Mouse (Mus musculus) thymus, postnatal 14 days (tissue): Measurements from ENCODE around the gene Rfng.
A peak's percentile ranks its signal among the peaks of the same experiment; 100 is the strongest.
"Not testable (repeated sequence)": the region's sequence is repeated elsewhere in the genome, so short reads cannot be mapped to it uniquely, and the experiment has no call there.

Source experiments
- DNase-seq: peaks from one replicate; pipeline ENCODE4 v3.0.0; 2021

Rfng gene

GRCm38 (mm10) chr11:120784064-120784791, at the start of gene Rfng, which contains the start of gene Gps1:
Gene Rfng, minus strand, starts transcription at chr11:120784207.
Gene Gps1, plus strand, starts transcription at chr11:120784272.
- peak; percentile 89 for DNase-seq

- DNase-seq, result not testable (repeated sequence)
These were observed 49.0 kb upstream of the Rfng start for GRCm38 (mm10) chr11:120832962-120833361.

GRCm38 (mm10) chr11:120831659-120832440, 47.8 kb upstream of the Rfng start:
- DNase-seq, result no peak

DNA sequence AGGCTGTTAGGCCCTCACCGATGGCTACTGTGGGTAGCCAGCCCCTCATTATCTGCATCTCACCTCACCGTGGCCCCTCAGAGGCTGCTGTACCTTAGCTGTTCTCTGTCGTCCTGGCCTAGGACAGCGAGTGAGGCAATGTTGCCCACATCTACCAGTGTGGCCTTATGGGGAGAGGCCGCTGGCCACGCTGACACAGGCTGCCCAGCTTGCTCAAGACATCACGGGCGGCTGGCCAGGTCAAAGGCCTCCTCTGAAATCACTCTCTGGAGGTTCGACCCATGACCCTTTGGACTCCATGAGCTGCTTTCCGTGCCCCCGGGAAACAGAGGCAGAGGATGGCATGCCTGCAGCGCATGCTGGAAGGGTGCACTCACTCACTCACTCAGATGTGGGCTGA, 46.7 kb upstream of the Rfng start:
- no peak for DNase-seq

- no peak for DNase-seq
These were observed 45.9 kb upstream of the Rfng start for GRCm38 (mm10) chr11:120829757-120830532.

- DNase-seq, result no peak
These were observed 44.4 kb upstream of the Rfng start for GRCm38 (mm10) chr11:120828416-120828815.

DNA sequence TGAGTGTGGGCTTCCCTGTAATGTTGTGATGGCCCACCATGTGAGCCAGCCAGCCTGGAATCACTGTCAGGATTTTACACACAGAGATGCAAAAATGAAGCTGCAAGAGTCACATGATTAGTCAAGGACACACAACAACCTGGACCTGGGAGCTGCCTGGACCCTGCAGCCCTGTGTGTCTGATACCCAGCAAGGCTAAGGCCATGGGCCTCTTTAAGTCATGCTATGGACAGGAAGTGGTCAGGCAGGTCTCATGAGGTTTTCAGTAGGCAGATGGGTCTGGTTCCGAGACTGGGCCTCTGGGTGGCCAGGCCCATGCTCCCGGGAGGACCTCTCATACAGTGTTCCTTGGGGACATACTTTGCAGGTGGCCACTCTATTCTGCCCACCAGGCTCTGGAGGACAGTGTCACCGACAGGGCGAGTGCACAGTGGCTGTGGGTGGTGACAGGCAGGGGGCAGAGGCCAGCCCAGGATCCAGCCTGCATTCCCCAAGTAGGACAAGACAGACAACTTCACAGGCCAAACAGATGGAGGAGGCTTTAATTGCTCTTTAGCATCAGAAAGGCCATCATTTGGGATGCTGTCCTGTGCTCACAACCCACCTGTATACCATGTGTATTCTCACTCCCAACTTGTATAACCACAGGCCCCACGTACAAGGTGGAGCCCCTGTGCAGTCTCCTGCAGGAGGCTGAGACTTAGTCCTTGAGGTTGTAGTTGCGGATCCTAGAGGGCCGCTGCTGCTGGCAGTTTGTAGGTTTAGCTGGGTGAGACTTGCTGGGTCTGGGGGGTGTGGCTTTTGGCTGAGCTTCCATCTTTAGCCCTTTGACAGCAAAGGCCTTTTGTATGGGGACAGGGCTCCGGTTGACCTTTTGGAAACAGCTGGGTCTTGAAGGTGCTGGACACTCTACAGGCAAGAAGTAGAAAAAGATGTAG, 42.3 kb upstream of the Rfng start:
- DNase-seq, result no peak

DNA sequence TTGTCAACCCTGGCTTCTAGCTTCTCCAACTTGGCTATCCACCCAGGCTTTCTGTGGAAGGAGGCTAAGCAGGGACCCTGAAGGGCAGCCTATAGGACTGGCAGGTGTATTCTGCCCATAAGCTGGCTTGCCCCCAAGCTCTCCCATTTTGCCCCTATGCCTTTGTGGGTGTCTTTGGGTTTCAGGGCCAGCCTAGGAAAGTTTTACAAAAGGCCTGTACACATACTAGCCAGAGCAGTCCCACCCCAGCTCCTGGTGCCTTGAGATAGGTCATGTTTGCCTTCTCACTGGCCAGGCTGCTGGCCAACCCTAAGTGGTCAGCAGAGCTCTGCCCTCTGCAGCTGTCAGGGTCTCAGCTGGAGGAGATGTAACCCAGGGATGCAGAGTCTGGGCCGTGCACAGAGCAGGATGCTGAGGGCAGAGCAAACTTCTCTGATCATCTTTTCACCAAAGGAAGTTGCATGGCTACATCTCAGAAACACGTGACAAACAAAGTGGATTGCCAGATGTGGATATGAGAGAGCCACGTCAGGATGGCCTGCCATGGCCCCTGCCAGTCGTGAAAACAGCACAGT, 41.4 kb upstream of the Rfng start:
- peak; percentile 26 for DNase-seq

GRCm38 (mm10) chr11:120824787-120825288, 40.8 kb upstream of the Rfng start:
- no peak for DNase-seq

DNA sequence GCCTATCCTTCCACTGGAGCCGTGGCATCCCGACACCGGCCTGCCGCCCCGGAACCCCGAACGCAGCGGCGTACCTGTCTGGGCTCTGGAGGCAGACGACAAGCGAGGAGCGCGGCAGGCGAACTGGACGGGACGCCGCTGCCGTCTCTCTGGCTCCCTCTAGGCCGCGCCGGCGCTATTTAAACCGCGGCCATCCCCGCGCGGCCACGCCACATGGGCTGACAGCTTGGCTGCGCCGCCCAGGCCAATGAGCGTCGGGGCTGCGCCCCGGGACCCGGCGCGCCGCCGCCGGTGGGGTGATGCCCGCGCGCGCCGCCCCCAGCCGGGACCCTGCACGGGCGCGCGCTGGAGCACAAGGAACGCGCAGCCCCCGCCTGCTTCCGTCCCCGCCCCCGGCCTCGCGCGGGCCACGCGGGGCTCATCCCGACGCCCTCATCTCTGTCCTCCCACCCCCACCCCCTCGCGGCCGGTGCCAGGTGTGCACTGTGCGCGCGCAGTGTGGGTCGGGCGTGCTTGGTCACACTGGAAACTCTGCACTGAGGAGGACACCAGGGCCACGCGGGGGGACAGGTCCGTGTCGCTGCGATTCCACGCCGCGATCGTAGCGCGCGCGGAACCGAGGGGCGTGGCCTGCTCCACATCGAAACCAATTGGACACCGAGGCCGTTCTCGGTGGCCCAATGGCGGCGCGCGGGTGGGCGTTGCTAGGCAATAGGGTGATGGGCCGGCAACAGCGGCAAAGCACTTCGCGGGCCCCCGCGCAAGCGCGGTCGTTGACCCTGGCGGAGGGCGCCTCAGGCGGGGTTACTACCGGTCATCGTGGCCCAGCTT, 40.2 kb upstream of the Rfng start, which contains the start of gene Fasn:
Fasn (minus strand) TSS at position 592 of the 831 bp plus-strand sequence.
- peak; percentile 97 for DNase-seq

- no peak for DNase-seq
These were observed 39.5 kb upstream of the Rfng start for GRCm38 (mm10) chr11:120823551-120823947.

GRCm38 (mm10) chr11:120822831-120823550, 39.0 kb upstream of the Rfng start:
- peak; percentile 41 for DNase-seq

DNA sequence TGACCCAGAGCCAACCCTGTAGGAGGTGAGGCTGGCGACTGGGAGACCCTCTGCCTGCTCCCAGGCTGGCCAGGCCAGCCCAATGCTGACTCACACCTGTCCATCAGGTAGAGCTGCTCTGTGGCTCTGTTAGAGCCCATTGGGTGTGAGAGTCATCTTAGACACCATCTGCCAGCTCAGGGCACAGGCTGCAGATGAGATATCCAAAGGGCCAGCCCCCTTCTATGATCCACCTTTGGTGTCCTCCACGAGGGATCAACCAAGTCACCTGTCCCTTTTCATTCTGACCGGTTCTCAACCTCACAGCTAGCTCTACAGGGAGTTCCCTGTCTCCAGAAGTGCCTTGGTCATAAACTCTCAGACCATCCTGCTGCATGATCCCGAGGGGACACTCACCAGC, 38.3 kb upstream of the Rfng start:
- DNase-seq, result no peak

DNA sequence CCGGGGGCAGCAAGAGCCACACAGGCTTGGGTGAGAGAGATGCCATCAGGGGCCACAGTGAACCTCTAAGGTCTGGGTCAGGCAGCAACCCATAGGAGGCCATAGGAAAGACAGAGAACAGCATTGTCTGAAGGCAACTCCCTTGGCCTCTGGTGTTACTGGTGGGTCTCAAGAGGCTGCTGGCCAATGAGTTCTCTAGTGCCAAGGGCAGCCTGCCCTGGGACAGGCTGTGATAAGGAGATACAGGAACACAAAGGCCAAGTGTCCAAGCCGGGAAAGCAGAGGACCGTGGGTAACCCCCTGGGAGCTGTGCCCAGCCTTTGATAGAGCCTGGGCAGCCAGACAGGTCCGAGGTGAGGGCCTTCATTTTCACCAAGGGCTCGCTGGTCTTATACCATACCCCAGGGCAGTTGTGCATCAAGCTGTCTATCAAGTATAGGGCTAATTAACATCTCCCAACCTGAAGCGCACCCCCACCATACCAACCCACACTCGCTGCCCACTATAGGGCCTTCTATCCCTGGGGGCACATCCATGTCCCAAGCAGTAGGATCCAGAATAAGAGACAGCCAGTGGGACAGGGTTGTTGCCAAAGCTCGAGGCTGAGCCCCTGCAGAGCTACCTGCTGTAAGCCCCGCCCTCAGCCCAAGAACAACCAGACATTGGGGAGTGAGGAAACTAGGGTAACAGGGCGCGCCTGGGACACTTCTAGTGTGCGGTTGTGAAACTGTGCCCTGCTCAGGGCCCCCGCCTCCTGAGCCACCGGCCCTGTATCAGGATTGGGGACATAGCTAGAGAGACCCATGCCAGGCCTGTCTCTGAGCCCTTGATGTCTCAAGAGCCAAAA, 37.3 kb upstream of the Rfng start:
- no peak for DNase-seq

GRCm38 (mm10) chr11:120820546-120820945, 36.5 kb upstream of the Rfng start:
- DNase-seq, result no peak

DNA sequence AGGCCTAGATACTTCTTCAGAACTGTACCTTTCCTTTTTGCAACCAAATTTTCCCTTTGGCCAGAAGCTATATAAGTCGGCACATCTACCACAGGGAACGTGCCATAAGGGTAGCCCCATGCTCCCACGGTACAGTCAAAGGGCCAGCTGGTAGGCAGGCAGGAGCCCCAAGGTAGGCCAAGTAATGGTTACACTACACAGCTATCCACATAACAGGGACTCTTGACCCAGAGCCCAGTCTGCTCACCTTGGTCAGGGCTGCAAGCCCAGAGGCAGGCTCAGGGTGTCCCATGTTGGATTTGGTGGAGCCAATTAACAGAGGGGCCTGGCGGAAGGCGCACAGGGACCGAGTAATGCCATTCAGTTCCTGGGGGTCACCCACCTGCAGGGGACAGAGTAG, 35.5 kb upstream of the Rfng start:
- DNase-seq, result no peak

DNA sequence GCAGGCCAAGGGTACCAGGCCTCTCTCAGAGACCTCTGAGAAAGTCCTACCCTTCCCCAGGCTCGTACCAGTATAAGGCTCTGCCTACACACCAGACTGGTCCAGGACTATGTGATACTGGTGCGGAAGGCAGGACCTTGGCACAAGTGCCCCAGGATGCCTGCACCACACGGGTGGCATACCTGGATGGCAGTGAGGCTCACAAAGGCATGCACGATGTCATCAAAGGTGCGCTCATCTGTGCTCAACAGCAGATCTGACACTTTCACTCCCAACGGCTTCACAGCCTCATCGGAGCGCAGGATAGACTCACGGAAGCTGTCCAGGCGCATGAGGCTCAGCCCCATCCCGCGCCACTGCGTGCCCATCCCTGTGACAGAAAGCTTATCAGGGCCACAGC, 34.2 kb upstream of the Rfng start:
- DNase-seq, result no peak

DNA sequence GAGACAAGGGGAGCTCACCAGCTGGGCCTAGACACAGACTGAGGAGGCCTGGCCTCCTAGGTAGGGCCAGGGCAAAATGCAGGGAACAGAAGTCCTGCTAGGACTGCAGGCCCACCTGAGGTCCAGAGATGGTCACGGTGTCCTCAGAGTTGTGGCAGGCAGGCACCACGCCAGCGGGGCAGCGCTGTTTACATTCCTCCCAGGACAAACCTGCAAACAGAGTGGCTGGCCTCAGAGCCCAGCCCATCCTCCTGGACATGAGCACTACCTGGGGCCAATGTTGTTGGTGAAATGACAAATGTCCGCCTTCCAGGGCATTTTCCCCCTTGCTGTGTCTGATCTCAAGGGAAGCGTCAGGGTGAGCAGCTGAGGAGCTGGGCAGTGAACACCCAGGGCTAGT, 33.4 kb upstream of the Rfng start:
- no peak for DNase-seq

GRCm38 (mm10) chr11:120812068-120812467, 28.1 kb upstream of the Rfng start:
- DNase-seq, result no peak
